Comparison of ENCODE assay signal across 19 mouse cellular contexts in genomic region chr16:6927661-6928060, GRCm38 (mm10).
DNase-seq lines count a peak whose midpoint lies in the region; TF ChIP-seq lines count a peak whose summit lies in the region.
"Had no signal": no experiment of that assay in that cellular context is flagged by ENCODE, and none has a peak within 500 bp of the region (broad histone marks: within the 10 kb centered on the region; RNA-seq: fewer than 3 reads in every experiment).

No protein-coding gene starts in this region.

- 26% methylated on average over 2 of the region's 2 CpGs for WGBS in cerebellum, adult 2 months
- WGBS in forebrain, embryonic 10.5 days, result 89% methylated on average over 2 of the region's 2 CpGs

- no peak overlapping the region for H3K27ac ChIP-seq in cerebellum, adult 2 months (ENCODE audit: insufficient read depth, low read length)
- H3K27ac ChIP-seq in forebrain, embryonic 10.5 days, result no peak overlapping the region
- H3K27ac ChIP-seq: forebrain, embryonic 12.5 days; forebrain, embryonic 15.5 days; gastrocnemius, adult 2 months; hindbrain, embryonic 12.5 days; hindbrain, embryonic 15.5 days had no signal

- 0 out of 2 replicates have a peak, but pooled peaks have one; percentile 3 for TF ChIP-seq CTCF in cerebellum, adult 2 months (IDR thresholded peaks at IDR 0.05; ENCODE audit: borderline replicate concordance, insufficient read depth, low read depth, low read length)

- no peaks in the 10 kb centered on the region for H3K36me3 ChIP-seq in forebrain, embryonic 10.5 days (replicated peaks)
- H3K36me3 ChIP-seq: forebrain, embryonic 12.5 days; forebrain, embryonic 15.5 days; G1E; hindbrain, embryonic 12.5 days; hindbrain, embryonic 15.5 days had no signal

- no peaks in the 10 kb centered on the region for H3K9me3 ChIP-seq in forebrain, embryonic 10.5 days
- H3K9me3 ChIP-seq: forebrain, embryonic 12.5 days; forebrain, embryonic 15.5 days; hindbrain, embryonic 12.5 days; hindbrain, embryonic 15.5 days had no signal

- no peak overlapping the region for H3K4me3 ChIP-seq in cerebellum, adult 2 months (replicated peaks; ENCODE audit: insufficient read depth, low read depth, low read length)
- H3K4me3 ChIP-seq in forebrain, embryonic 10.5 days, result no peak overlapping the region
- H3K4me3 ChIP-seq: forebrain, embryonic 12.5 days; forebrain, embryonic 15.5 days; gastrocnemius, adult 2 months; hindbrain, embryonic 12.5 days; hindbrain, embryonic 15.5 days had no signal

- TF ChIP-seq POLR2A in cerebellum, adult 2 months (IDR thresholded peaks at IDR 0.05; ENCODE audit: borderline replicate concordance, insufficient read depth, low read length), result no peak

- no peaks in the 10 kb centered on the region for H3K27me3 ChIP-seq in cerebellum, adult 2 months (ENCODE audit: control insufficient read depth, insufficient read depth, low read length)
- H3K27me3 ChIP-seq in forebrain, embryonic 10.5 days (ENCODE audit: poor library complexity, severe bottlenecking), result no peaks in the 10 kb centered on the region
- H3K27me3 ChIP-seq: CH12.LX; forebrain, embryonic 12.5 days; forebrain, embryonic 15.5 days; hindbrain, embryonic 12.5 days; hindbrain, embryonic 15.5 days had no signal

- peaks cover 14% of the 10 kb centered on the region for H3K4me1 ChIP-seq in cerebellum, adult 2 months (ENCODE audit: control insufficient read depth, insufficient read depth, low read length)
- H3K4me1 ChIP-seq in forebrain, embryonic 10.5 days, result no peaks in the 10 kb centered on the region
- H3K4me1 ChIP-seq: forebrain, embryonic 12.5 days; forebrain, embryonic 15.5 days; hindbrain, embryonic 12.5 days; hindbrain, embryonic 15.5 days had no signal

- peak; percentile 25 to 60 for DNase-seq in cerebellum, adult 2 months
- no peak for DNase-seq in cerebellum, adult 9-11 months
- DNase-seq in cerebellum, postnatal 25 days, result peak; percentile 17 to 25
- no peak for DNase-seq in cerebellum, adult 11-12 months
- DNase-seq in brain, adult 2 months (ENCODE audit: low read depth, low spot score), result peak; percentile 59
- no peak for DNase-seq in forebrain, embryonic 10.5 days (ENCODE audit: extremely low spot score, low spot score)
- DNase-seq: adrenal gland, adult 2 months; adrenal gland, postnatal 14 days; B cell, adult 2 months; gastrocnemius, adult 2 months; gastrocnemius, postnatal 14 days; heart, adult 11 months; kidney, adult 2 months had no signal

Comparison
In these comparisons a context has a peak if more than half of its experiments do, and no peak if none do; other contexts are left out.
1. DNase-seq: peak in cerebellum, adult 2 months (2 of 2), cerebellum, postnatal 25 days (2 of 2) and brain, adult 2 months (single experiment); none in cerebellum, adult 9-11 months (single experiment), cerebellum, adult 11-12 months (single experiment) and forebrain, embryonic 10.5 days (single experiment).